Mouse (Mus musculus) T-cell, adult 2 months (primary cell): ENCODE results near the gene Tlr3.

Experiments
- DNase-seq: peaks from one replicate; pipeline ENCODE4 v3.0.0; 2022; ENCODE audit warnings: low spot score

The Tlr3 gene

DNA sequence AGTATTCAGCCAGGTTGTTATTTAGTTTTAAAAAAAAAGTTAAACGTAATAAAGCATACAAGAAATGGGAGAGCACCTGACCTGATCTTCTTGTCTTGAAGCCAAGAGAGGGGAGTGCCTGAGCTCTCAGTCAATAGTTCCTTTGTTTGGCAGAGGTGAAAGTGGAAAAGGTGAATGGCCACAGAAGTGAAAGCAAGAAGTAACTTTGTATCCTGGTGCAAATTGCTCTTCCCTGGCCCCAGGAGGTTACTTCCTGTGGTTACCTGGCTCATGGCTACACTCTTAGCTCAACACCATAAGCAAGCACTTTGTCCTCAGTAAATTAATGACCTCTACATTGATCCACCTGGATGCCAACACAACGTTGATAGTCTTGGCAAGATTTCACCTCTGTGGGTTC lies at the start of gene Tlr3:
Tlr3 (minus strand) TSS at position 199 of the 400 bp plus-strand sequence.
- no peak for DNase-seq

DNA sequence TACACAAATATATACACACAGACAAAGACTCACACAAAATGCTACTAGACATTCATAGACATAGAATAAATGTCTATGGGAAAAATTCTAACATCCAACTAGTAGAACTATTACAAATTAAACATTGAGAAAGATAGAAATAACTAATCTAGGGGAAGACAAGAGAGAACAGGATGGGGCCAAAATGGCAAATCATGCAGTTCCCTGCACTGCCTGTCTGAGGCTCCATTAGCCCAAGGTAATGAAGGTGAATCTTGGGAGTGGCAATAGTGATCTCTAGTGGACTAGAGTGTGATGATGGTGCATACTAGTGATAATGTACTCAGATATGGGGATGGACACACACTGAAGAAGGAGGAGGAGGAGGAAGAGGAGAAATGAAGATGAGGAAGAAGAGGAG lies 47.0 kb upstream of the Tlr3 start:
- DNase-seq, result no peak

DNA sequence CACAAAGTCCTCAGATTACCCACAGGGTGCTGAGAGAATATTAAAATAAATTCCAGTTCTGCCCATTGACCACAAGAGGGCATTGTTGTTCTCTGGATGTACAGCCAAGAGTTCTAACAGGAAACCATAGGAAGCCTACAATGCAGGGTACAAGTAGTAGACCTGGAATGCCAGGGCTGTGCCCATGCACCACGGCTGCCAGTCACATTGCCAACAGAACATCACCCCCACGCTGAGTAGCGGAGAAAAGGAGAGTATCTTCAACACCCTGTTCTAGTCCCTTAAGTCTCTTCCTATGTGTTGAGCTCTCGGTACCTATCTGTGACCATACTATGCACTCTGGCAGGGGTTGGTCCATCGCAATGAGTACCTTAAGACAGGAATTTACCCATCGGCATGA lies 43.5 kb upstream of the Tlr3 start:
- DNase-seq, result no peak

DNA sequence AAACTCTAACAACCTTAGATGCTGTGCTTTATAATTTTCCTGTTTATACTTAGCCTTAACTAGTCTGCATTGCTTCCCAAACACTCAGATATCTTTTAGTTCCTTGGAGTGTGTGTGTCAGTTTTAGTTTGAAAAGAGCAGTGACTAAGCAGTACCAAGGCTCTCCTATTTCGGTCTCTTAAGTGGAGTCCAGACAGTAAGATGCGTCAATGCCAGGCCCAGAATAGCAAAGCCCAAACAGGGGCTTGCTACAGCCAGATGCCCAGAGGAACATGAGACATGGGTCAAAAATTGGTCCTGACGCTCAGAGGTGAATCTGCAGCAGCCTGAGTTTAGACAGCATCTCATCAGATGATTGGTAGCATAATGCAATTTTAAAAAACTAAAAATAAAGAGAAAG lies 41.2 kb upstream of the Tlr3 start:
- no peak for DNase-seq

DNA sequence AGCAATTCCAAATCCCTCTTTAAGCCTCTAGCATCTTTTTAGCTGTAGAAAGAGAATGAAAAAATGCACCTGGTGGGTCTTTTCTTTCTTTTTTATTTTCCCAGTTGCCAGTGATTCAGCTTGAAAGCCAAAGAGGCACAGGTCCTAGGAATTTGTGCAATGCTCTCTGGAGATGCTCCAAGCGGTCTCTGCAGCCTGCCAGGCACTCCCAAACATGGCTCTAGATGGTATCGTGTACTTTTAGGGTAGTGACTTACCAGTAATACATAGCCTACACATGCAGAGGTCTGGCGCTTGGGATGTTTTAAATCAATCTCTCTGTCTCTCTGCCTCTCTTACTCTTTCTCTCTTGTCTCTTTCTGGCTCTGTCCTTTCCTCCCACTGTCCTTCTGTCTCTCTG lies 38.0 kb upstream of the Tlr3 start:
- no peak for DNase-seq

DNA sequence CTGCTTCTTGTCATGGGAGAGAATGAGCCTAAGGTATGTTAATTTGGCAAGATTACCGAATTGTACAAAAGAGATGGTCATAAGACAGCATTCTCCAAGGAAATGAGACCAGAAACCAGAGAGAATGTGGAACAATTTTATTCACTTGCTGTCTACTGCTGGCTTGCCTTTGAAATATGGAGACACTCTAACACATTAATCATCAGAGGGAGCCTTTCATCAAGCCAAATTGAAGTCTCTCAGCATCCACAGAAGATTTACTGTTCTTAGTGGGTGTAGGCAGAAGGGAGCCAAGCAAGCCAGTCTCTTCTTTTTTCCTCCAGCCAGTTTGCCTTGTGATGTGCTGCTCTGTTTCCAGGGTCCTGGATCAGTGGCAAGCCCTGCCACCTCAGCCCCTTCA lies 37.4 kb upstream of the Tlr3 start:
- no peak for DNase-seq

DNA sequence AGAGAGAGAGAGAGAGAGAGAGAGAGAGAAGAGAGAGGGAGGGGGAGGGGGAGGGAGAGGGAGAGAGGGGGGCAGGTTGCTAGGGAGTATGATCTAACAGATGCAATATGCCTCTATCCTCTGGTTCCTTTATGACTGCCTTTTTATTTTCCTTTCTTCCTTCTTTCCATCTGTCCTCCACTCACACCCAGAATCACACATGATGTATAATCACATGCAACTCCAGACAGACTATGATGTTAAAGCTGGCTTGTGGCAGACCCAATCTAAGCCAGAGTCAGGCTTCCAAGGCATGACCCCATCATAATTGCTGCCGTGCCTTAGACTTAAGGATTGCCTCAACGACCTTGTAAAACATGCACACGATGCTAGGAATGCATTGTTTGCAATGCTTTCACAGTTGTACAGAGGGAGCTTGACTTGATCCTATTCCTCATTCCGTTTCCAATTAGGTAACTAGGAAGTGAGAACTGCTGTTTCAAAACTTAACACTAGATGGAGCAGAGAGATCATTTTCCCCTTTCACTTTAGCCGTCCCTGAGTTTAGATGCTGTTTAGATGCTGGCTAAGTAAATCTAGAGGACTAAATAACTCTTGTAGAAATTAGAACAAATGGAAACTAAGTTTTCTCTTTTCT lies 28.1 kb upstream of the Tlr3 start:
- DNase-seq, result no peak

DNA sequence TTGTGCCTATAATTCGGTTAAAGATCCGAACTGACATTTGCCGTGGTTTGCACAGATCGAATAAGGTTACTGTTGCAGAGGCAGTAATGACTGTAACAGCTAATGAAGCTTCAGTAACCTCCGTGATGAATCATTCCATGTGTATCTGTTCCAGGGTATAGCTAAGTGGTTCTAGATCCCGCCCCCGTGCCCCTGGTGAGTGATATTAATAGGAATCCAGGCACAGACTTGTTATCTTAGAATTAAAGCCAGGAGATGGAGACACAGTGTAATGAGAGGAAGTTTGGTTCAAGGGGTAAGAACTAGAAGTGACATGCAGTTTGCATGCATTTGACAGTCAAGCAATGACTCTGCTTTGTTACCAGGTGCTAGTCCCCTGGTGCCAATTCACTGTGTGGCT lies 9.3 kb upstream of the Tlr3 start:
- DNase-seq, result no peak

DNA sequence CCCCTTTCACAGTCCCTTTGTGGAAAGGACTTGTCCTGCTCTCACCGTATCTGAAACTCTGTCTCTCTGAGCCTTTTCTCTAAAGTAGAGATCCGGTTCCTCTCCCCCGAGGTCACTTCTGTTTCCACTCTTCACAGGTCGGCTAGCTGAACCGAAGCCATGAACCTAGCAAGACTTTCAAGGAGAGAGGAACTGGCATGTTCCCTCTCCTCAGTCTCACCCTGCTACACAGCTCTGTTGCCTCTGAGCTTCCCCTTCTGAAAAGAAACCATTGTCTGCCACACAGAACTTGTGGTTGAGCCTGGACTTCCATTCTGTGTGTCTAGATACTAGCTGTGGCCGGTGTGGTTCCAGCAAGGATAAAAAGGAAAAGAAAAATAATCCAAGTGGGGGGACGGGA lies 4.1 kb upstream of the Tlr3 start:
- DNase-seq, result no peak

DNA sequence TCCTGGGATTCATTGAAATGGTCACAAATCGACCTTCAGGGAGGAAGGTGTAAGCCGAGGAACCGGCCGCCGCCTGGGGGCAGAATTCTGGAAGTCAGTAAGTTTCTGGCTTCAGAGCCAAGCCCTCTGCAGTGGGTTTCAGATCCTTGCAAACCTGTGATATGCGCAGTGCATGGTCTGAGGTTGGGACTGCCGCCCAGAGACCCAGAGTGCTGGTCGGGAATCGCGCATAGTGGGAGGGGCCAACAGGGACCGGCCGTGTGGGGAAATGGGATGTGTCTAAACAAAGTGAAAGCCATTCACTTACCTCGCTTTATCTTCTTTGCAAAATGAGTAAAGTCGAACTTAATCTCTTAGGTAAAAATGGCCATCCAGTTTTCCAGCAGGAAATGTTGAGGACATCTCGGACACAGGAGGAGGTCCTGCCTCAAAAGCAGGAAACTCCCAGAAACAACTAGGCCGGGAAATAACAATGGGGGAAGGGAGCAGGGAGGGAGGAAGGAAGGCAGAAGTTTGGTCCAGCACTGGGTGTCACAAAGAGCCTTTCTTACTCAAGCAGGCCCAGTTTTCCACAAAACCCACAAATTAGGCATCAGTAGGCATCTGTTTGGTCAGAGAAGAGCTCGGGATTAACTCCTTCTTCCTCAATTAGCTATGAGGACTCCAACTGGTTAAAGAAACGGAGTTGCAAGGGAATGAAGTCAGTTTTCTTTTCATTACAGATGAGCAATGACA lies 567 bp downstream of the Tlr3 start:
- DNase-seq, result peak; percentile 10

DNA sequence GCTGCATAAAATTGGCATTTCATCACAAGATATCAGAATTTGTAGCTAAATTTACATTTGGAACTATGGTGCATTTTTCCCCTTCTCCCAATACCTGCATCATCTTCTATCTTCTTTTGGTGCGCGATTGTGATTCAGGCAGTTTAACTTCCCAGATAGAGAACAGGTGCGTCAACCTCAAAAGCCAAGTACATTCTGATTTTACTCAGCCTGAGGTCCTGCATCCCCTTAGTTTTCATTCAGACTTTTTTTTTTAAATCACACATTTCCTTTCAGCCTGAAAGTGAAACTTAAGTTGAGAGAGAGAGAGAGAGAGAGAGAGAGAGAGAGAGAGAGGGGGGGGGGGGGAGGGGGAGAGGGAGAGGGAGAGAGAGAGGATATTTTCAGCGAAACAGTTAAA lies 1.2 kb downstream of the Tlr3 start:
- DNase-seq, result no peak

DNA sequence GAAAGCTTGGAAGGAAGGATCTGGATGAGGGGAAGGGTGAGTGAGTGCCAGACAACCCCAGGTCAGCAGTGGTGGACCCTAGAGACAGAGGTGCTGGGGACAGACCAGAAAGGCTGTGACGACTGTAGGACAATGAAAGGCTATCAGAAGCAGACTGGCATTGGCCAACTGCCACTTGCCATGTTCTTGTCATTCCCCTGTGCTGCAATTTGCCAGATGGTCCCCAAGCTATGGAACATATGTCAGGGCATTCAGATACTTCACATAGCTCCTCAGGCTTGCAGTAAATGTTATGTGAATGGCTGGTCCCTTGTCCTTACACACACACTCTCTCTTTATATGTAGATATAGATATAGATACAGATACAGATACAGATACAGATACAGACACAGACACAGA lies 27.6 kb downstream of the Tlr3 start:
- no peak for DNase-seq

DNA sequence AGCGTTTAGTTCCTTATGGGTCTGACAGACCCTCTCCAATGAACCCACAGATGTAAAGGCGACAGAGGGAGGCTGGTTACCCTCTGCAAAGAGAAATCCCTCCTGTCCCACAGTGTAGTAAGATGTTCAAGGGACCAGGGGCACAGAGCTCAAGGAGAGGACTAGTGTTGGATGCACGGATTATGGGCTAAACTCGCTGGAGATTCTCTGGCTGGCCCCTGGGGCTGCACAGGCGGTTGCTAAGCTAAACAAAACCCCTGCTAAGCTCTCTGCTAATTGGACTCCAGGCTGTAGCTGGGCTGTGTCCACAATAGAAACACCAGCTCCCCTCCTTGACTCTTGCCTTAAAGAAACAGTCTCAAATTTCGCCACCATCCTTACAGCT lies 28.9 kb downstream of the Tlr3 start, which contains the start of gene Fam149a:
Fam149a (minus strand) TSS at position 329 of the 385 bp plus-strand sequence.
- DNase-seq, result no peak

DNA sequence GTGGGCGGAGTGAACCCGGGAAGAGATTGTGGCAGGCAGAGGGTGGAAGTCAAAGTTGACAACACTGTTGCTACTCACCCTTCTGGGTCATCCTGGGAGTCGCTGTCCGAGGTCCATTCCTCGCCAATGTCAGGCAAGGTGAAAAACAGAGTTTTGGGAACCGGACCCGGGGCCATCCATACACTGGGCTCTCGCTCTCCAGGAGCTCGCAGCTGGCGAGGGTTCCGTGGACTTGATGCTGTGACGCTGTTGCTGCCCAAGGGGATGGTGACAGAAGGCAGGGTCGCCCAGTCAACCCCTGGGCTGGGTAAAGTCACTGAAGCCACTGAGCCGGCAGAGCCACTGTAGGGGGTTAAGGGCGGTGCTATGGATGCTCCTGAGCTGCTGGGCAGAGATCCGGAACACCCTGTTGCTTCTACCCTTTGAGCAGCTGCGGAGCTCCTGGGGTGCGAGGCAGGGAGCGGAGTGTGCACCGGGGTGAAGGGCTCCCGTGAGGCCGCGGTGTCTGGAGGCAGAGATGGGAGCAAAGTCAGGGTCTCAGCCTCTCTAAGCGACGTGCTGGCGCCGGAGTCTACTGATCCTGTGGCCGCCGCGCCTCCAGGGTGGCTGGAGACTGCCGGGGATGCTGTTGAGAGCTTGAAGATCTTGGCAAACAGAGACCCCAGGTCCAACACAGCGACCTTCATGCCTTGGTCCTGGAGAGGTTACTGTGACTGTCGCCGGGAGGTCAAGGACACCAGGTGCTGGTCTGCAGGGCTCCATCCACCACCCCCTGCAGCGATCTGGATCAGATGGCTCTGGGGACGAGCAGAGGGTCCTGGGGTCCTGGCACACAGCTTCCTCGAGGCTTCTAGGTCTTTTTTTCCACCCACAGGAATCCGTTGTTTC lies 29.6 kb downstream of the Tlr3 start:
- DNase-seq, result no peak

DNA sequence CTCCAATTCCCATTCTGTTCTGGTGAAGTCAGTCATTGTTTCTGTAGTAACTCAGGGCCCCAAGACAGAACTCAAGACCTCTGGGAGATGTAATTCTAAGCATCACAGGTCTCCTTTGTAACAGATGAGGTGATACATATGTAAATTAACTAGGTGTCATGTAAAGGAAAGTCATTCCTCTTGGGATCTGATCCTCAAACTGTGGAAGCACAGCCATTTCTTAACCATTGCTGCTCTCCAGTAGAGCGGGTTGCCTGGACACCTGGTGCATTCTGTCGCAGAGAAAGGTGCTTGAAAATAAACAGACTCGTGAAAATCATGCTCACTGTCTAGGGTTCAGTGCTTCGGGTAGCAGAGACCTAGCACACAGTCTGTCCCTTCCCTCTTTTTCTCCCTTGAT lies 30.3 kb downstream of the Tlr3 start:
- no peak for DNase-seq

DNA sequence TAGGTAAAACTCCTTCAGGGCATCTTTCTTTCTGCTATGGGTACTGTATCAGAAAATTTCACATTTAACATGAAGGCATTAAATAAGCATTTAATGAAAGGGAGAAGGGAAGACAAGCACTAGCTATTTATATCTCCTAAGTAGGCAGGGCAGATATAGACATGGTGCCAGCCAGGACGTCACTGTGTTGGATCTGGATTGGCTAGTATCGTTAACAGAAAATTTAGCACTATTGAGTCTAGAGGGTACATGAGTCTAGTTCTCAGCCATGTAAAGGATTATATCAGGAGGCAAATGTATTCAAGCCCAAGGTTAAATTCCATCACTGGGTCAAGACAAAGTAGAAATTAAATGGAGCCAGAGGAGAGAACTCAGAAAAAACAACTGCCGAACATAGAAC lies 36.8 kb downstream of the Tlr3 start:
- DNase-seq, result no peak

DNA sequence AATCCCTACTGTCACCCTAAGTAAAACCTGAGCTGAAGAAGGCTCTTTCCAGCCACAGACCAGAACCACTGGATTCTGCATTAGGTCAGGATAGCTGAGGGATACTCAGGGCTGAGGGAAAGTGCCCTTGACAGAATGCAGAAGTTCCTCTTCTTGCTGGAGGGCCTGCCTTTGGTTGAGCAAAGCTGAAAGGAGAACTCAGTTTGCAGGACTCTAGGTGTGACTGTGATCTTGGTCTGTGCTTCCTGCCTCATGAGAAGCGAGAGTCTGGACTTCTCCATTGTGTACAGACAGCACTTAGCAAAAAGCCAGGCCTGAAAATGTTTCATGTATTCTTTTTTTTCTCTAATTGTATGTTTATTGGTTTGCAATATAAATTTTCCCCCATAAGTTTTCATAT lies 43.7 kb downstream of the Tlr3 start:
- DNase-seq, result no peak

DNA sequence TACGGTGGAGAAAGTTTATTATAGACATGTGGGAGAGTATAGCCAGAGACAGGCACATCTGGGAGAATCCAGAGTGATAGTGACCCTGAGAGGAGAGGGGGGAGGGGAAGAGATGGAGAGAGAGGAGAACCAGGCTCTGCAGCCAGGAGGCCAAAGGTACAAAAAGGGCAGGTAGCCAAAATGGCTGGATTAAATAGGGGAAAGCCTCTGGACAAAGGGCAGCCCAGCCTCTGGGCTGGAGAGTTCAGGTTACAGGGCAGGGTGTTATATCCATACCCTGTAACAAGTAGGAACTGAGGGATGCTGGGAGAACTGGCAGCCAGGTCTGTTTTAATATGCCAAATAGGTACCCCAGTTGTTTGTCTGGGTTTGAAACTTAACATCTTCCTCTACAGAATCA lies 47.7 kb downstream of the Tlr3 start:
- DNase-seq, result no peak

DNA sequence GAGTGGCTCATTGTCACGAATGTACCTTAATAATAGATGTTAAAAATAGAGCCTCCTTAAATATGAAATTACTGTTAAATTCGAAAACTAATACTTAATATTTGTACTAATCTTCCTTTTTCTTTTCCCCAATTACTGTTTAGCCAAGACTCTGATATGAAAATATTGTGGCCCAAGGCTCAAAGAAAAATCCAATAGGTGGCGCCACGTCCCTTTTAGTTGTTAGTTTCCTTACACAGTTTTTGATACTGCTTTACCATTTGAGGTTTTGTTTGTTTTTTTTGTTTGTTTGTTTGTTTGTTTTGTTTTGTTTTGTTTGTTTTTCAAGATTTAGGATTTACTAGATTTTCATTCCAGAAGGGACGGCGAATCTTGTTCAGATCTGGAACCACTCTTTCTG lies 48.6 kb downstream of the Tlr3 start:
- no peak for DNase-seq

DNA sequence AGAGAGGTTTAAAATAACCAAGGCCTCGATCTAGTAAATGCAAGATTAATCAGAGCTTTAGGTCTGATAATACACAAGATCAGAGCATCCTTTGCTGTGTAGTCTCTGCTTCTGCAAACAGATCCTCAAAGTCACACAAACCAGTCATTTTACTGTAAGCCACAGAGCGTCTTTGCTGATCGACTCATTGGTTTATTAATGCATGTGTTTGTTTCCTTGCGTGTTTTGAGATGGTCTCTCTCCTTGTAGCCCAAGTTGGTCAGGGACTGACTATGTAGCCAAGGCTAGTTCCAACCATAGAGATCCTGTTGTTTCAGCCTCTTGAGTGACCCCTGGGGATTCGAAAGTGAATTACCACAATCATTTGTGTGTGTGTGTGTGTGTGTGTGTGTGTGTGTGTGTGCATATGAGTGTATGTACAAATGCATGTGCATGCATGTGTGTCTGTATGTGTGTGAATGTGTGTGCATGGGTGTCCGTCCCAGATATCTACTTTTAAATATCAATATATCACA lies 51.7 kb downstream of the Tlr3 start:
- no peak for DNase-seq

DNA sequence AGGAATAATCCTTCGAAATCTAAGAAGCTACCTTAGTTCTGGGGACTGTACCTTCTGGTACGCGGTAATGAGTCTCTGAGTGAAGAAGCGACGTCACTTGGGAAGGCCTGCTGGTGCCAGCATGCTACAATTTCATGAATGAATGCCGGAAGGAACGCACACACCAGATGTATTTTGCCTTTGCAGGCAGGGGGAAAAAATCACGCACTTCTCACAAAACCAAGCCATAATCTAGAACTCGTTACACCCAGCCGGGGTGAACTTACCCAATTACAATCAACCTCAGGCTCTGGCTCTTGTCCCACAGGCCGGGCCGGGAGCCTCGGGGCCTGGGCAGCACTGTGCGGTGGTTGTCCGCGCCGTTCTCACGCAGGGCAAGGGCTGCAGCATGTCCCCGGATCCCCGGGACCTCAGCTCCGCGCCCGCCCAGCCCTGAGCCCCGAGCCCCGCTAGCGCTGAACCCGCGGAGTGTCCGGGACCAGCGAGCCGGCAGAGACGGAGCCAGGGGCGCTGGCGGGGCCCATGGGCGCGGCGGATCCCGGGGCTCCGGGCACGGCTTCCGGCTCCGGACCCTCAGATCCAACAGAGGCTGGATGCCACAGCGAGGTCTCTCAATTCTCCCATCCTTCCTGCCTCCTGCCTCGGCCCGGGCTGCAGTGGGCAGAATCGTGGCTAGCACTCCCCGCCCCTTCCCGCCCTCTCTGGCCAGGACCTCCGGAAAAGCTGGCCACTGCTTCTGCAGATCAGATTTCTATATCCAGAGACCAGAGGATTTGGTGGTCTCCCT lies 52.6 kb downstream of the Tlr3 start:
- no peak for DNase-seq

DNA sequence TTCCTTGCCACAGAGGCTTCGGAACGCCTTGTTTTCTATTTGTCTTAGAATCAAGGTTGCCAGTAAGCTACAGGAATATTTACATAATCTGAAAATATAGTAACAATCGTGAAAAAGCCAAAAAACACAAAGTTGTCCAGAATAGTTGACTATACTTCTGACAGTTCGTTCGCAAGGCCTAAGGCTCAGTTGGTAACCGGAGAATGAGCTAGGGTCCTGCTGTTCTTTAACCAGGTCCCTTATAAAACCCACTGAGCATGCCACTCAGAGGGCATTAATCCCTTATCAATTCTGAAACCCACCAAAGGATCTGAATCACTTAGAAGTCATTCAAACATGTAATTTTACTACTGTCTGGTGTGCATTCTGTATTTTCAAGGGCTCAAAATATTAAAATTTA lies 55.1 kb downstream of the Tlr3 start:
- DNase-seq, result no peak
